Mouse (Mus musculus) limb, embryonic 14.5 days (tissue): ENCODE measurements around the gene Rxfp3. TPM values are rescaled to one million over a fixed set of nuclear protein-coding genes. Genes with fewer than 3 reads are reported as not detected.

Experiments used
- ATAC-seq: fragments of 200-750 bp; cut with Nextera tagmentation; 2 replicates; pipeline ENCODE4 v1.8.0; 2017; ENCODE audit warnings: low read depth, moderate number of reproducible peaks, moderate TSS enrichment; ENCODE audit not compliant: low FRiP score
- DNase-seq: peaks from one replicate; pipeline ENCODE4 v3.0.0-alpha.2; 2015; ENCODE audit warnings: low spot score
- H3K27ac ChIP-seq: fragments of 300-500 bp; sonication (generic); replicated peaks from 2 replicates; pipeline ENCODE4 v1.5.1; 2014; ENCODE audit warnings: low read depth, mild to moderate bottlenecking, low read length, moderate library complexity, mixed read lengths
- H3K27me3 ChIP-seq: fragments of 300-500 bp; sonication (generic); 2 replicates; pipeline ENCODE4 v1.6.1; 2014; ENCODE audit warnings: low read length, mixed read lengths; ENCODE audit not compliant: control insufficient read depth, insufficient read depth
- H3K36me3 ChIP-seq: fragments of 300-500 bp; sonication (generic); 2 replicates; pipeline ENCODE4 v1.6.1; 2014; ENCODE audit warnings: mild to moderate bottlenecking, low read length, moderate library complexity, mixed read lengths; ENCODE audit not compliant: control insufficient read depth, insufficient read depth
- H3K4me1 ChIP-seq: fragments of 300-500 bp; sonication (generic); 2 replicates; pipeline ENCODE4 v1.6.1; 2014; ENCODE audit warnings: antibody characterized with exemption, low read length, mixed read lengths; ENCODE audit not compliant: control insufficient read depth, insufficient read depth
- H3K4me2 ChIP-seq: fragments of 300-500 bp; sonication (generic); replicated peaks from 2 replicates; pipeline ENCODE4 v1.6.1; 2014; ENCODE audit warnings: low read depth, mild to moderate bottlenecking, low read length, moderate library complexity; ENCODE audit not compliant: severe bottlenecking
- H3K4me3 ChIP-seq: fragments of 300-500 bp; sonication (generic); replicated peaks from 2 replicates; pipeline ENCODE4 v1.5.1; 2014; ENCODE audit warnings: low read length
- H3K9ac ChIP-seq: fragments of 300-500 bp; sonication (generic); 2 replicates; pipeline ENCODE4 v1.6.1; 2014; ENCODE audit warnings: mild to moderate bottlenecking, low read depth, low read length, moderate library complexity; ENCODE audit not compliant: severe bottlenecking
- H3K9me3 ChIP-seq: fragments of 300-500 bp; sonication (generic); 2 replicates; pipeline ENCODE4 v1.6.1; 2016; ENCODE audit warnings: low read length; ENCODE audit not compliant: control insufficient read depth
- POLR2A ChIP-seq: fragments of 200-500 bp; IDR thresholded peaks from 2 replicates; pipeline ENCODE4 v1.8.0; 2012; ENCODE audit warnings: inconsistent platforms, mild to moderate bottlenecking, moderate library complexity, borderline replicate concordance; ENCODE audit not compliant: insufficient read depth, insufficient read length; ENCODE audit errors: extremely low read depth
- WGBS: fragments of 180-500 bp; shearing (Covaris S2); extraction: QIAGEN DNeasy Blood & Tissue Kit; methylation state at CpG from one replicate; pipeline ENCODE4 v1.1.7; 2014; 5-methylcytosine and 5-hydroxymethylcytosine counted together
- polyA plus RNA-seq, 2 experiments: library from polyadenylated mRNA; depleted of rRNA in 1 of 2; stranded (reverse) in 1 of 2; unstranded in 1 of 2; fragments of >200 nt; fragmentation: Nextera tagmentation in 1 of 2; extraction: Ambion mirVana in 1 of 2; gene quantifications; 2 replicates each; pipeline versions ENCODE4 v1.2.1 to v1.2.3; 2012 to 2014

Rxfp3 gene
- polyA plus RNA-seq, 2 experiments: 0.72 to 0.81 TPM

- H3K36me3 ChIP-seq: no peaks in the 10 kb centered on the region
- no peak overlapping the region for H3K9ac ChIP-seq
- H3K4me2 ChIP-seq: no peak overlapping the region
- ATAC-seq: no peak
- 91% methylated on average over 2 of the region's 2 CpGs for WGBS
- DNase-seq: no peak
- no peak overlapping the region for H3K4me3 ChIP-seq
- no peak overlapping the region for H3K27ac ChIP-seq
- no peak for TF ChIP-seq POLR2A
- peaks cover 22% of the 10 kb centered on the region for H3K27me3 ChIP-seq
- no peaks in the 10 kb centered on the region for H3K9me3 ChIP-seq
- H3K4me1 ChIP-seq: peaks cover 10% of the 10 kb centered on the region
Measured at GRCm38 (mm10) chr15:11041229-11041628, 3.4 kb upstream of the Rxfp3 start.

GRCm38 (mm10) chr15:11040067-11040466 lies 2.3 kb upstream of the Rxfp3 start:
- no peak for TF ChIP-seq POLR2A
- no peak overlapping the region for H3K9ac ChIP-seq
- H3K36me3 ChIP-seq: no peaks in the 10 kb centered on the region
- peaks cover 33% of the 10 kb centered on the region for H3K27me3 ChIP-seq
- H3K27ac ChIP-seq: no peak overlapping the region
- peaks cover 15% of the 10 kb centered on the region for H3K4me1 ChIP-seq
- DNase-seq: no peak
- 58% methylated on average over 5 of the region's 5 CpGs for WGBS
- no peak for ATAC-seq
- H3K4me3 ChIP-seq: no peak overlapping the region
- no peak overlapping the region for H3K4me2 ChIP-seq
- no peaks in the 10 kb centered on the region for H3K9me3 ChIP-seq

- Histone ChIP-seq H3K9me3 (no peaks in the 10 kb centered on the region), H3K36me3 (no peaks in the 10 kb centered on the region), H3K27me3 (peaks cover 47% of the 10 kb centered on the region), H3K4me3 (no peak overlapping the region), H3K4me1 (peaks cover 15% of the 10 kb centered on the region), H3K27ac (no peak overlapping the region), H3K4me2 (no peak overlapping the region), H3K9ac (no peak overlapping the region)
- WGBS: 2% methylated on average over 12 of the region's 12 CpGs
- no peak for TF ChIP-seq POLR2A
- peak; percentile 84 for DNase-seq
- ATAC-seq: no peak
Measured at GRCm38 (mm10) chr15:11038476-11038875, 685 bp upstream of the Rxfp3 start.

- peaks cover 15% of the 10 kb centered on the region for H3K4me1 ChIP-seq
- no peak overlapping the region for H3K27ac ChIP-seq
- no peaks in the 10 kb centered on the region for H3K36me3 ChIP-seq
- H3K4me2 ChIP-seq: peak overlapping the region; percentile 58
- H3K27me3 ChIP-seq: peaks cover 47% of the 10 kb centered on the region
- DNase-seq: no peak
- no peak for TF ChIP-seq POLR2A
- peak overlapping the region; percentile 38 for H3K4me3 ChIP-seq
- no peak overlapping the region for H3K9ac ChIP-seq
- no peak for ATAC-seq
- H3K9me3 ChIP-seq: no peaks in the 10 kb centered on the region
- 3% methylated on average over 8 of the region's 8 CpGs for WGBS
Measured at GRCm38 (mm10) chr15:11037376-11037695, 455 bp downstream of the Rxfp3 start.

- peaks cover 47% of the 10 kb centered on the region for H3K27me3 ChIP-seq
- no peaks in the 10 kb centered on the region for H3K36me3 ChIP-seq
- H3K4me1 ChIP-seq: peaks cover 15% of the 10 kb centered on the region
- DNase-seq (no peak), ATAC-seq (no peak)
- H3K4me2 ChIP-seq: peak overlapping the region; percentile 58
- H3K9me3 ChIP-seq: no peaks in the 10 kb centered on the region
- peak overlapping the region; percentile 21; the same call in 1 of the 2 replicates for H3K9ac ChIP-seq
- H3K4me3 ChIP-seq: peak overlapping the region; percentile 38
- no peak overlapping the region for H3K27ac ChIP-seq
- 2% methylated on average over 49 of the region's 49 CpGs for WGBS
- no peak for TF ChIP-seq POLR2A
Measured at GRCm38 (mm10) chr15:11036535-11037375, 1.0 kb downstream of the Rxfp3 start.
